Mouse (Mus musculus) heart, adult 2 months (tissue): Measurements from ENCODE around the gene Zfhx3. TPM values are rescaled to one million over a fixed set of nuclear protein-coding genes. Genes with fewer than 3 reads are reported as not detected.

Experiments
- DNase-seq, 2 experiments: peaks; one replicate each; pipeline ENCODE4 v3.0.0; 2021
- H3K27ac ChIP-seq: fragments of 200-600 bp; 2 replicates; pipeline ENCODE4 v1.8.1; 2022
- H3K27me3 ChIP-seq: fragments of 200-500 bp; 2 replicates; pipeline ENCODE4 v1.6.1; 2012; ENCODE audit warnings: mild to moderate bottlenecking, low read length, inconsistent platforms, mixed read lengths; ENCODE audit not compliant: control insufficient read depth, insufficient read depth
- H3K36me3 ChIP-seq: fragments of 200-500 bp; 2 replicates; pipeline ENCODE4 v1.6.1; 2012; ENCODE audit warnings: low read length, inconsistent platforms; ENCODE audit not compliant: control insufficient read depth, insufficient read depth
- H3K4me1 ChIP-seq: fragments of 200-500 bp; 2 replicates; pipeline ENCODE4 v1.6.1; 2011; ENCODE audit warnings: low read length; ENCODE audit not compliant: control insufficient read depth, insufficient read depth
- H3K4me3 ChIP-seq: fragments of 200-600 bp; 2 replicates; pipeline ENCODE4 v1.8.1; 2022
- H3K79me2 ChIP-seq: fragments of 200-500 bp; replicated peaks from 2 replicates; pipeline ENCODE4 v1.6.1; 2012; ENCODE audit warnings: mild to moderate bottlenecking, inconsistent platforms, low read length, moderate library complexity, mixed read lengths; ENCODE audit not compliant: control insufficient read depth, insufficient read depth
- H3K9ac ChIP-seq: fragments of 200-500 bp; 2 replicates; pipeline ENCODE4 v1.6.1; 2012; ENCODE audit warnings: low read depth, mild to moderate bottlenecking, control low read depth, inconsistent platforms, low read length, mixed read lengths
- CTCF ChIP-seq: fragments of 200-600 bp; IDR thresholded peaks from 2 replicates; pipeline ENCODE4 v1.8.1; 2022; ENCODE audit warnings: antibody characterized with exemption, mild to moderate bottlenecking, moderate library complexity
- EP300 ChIP-seq: fragments of 200-500 bp; IDR thresholded peaks from 2 replicates; pipeline ENCODE4 v1.6.1; 2011; ENCODE audit warnings: low read depth, low read length, control low read depth; ENCODE audit not compliant: insufficient read depth
- POLR2A ChIP-seq: fragments of 200-500 bp; IDR thresholded peaks from 2 replicates; pipeline ENCODE4 v1.6.1; 2011; ENCODE audit warnings: mild to moderate bottlenecking, low read depth, low read length, control low read depth; ENCODE audit not compliant: insufficient read depth
- WGBS: fragments of 180-500 bp; shearing (Covaris S2); methylation state at CpG from one replicate; pipeline ENCODE4 v1.1.7; 2018; 5-methylcytosine and 5-hydroxymethylcytosine counted together
- intact Hi-C: fragments of 180-260 bp; cut with DNase I; formaldehyde crosslinking; loops from one replicate; pipeline ENCODE4 v1.15.1; 2025
- polyA plus RNA-seq: library from polyadenylated mRNA; depleted of rRNA; stranded (reverse); fragments of >200 nt; gene quantifications from 2 replicates; pipeline ENCODE4 v1.2.3, GENCODE M21; 2012
- total RNA-seq, 2 experiments: library from RNA; stranded (reverse); gene quantifications; 2 replicates each; pipeline ENCODE4 v1.2.3; 2021

Zfhx3 gene
- total and polyA plus RNA-seq, 3 experiments: 1.8 to 8.3 (median 6.9) TPM

DNA sequence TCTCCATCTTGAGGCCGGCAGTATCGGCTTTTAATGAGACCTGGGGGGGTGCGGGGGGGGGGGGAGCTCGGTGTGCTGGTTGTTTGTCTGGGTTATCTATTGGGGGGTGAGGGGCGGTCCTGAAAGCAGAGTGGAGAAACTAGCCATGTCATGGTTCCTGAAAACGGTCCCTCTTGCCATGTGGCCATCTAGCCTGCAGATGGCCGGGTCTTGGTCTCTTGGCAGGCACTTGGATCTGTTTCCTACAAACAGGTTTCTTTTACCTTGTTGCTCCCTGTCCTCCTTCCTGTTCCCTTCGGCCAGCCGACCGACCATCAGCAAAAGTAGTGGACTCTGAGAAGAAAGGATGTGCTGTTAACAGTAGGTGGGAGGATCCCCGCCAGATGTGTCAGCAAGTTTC, 904.4 kb downstream of the Zfhx3 start:
- intact Hi-C loops: no loop called here
- DNase-seq: peak in 1 of 2 experiments; percentile 23
- TF ChIP-seq POLR2A (no peak), CTCF (no peak), EP300 (no peak)
- 52% methylated on average over 11 of the region's 11 CpGs for WGBS
- no peaks in the 10 kb centered on the region for H3K27me3 ChIP-seq
- no peak overlapping the region for H3K9ac ChIP-seq
- H3K4me3 ChIP-seq: no peak overlapping the region
- no peaks in the 10 kb centered on the region for H3K36me3 ChIP-seq
- H3K79me2 ChIP-seq: no peaks in the 10 kb centered on the region
- H3K4me1 ChIP-seq: peaks cover 5% of the 10 kb centered on the region
- H3K27ac ChIP-seq: no peak overlapping the region

- TF ChIP-seq POLR2A (no peak), EP300 (no peak), CTCF (no peak)
- peaks cover 5% of the 10 kb centered on the region for H3K4me1 ChIP-seq
- H3K4me3 ChIP-seq: no peak overlapping the region
- intact Hi-C loops: no loop called here
- no peaks in the 10 kb centered on the region for H3K79me2 ChIP-seq
- 40% methylated on average over 2 of the region's 2 CpGs for WGBS
- no peak overlapping the region for H3K9ac ChIP-seq
- no peak overlapping the region for H3K27ac ChIP-seq
- no peaks in the 10 kb centered on the region for H3K27me3 ChIP-seq
- DNase-seq: no peak
- H3K36me3 ChIP-seq: no peaks in the 10 kb centered on the region
Observed at GRCm38 (mm10) chr8:108847356-108847755, 904.9 kb downstream of the Zfhx3 start.

- Histone ChIP-seq H3K27ac (no peak overlapping the region), H3K79me2 (no peaks in the 10 kb centered on the region), H3K36me3 (no peaks in the 10 kb centered on the region), H3K27me3 (no peaks in the 10 kb centered on the region), H3K9ac (no peak overlapping the region), H3K4me1 (peaks cover 5% of the 10 kb centered on the region), H3K4me3 (no peak overlapping the region)
- intact Hi-C loops: no loop called here
- 60% methylated on average over 3 of the region's 3 CpGs for WGBS
- TF ChIP-seq CTCF (no peak), POLR2A (no peak), EP300 (no peak)
- DNase-seq: no peak
Observed at GRCm38 (mm10) chr8:108848484-108848883, 906.0 kb downstream of the Zfhx3 start.

- H3K79me2 ChIP-seq: no peaks in the 10 kb centered on the region
- H3K27ac ChIP-seq: no peak overlapping the region
- 92% methylated on average over 10 of the region's 10 CpGs for WGBS
- no peaks in the 10 kb centered on the region for H3K27me3 ChIP-seq
- H3K4me3 ChIP-seq: no peak overlapping the region
- H3K4me1 ChIP-seq: peaks cover 7% of the 10 kb centered on the region
- H3K36me3 ChIP-seq: no peaks in the 10 kb centered on the region
- DNase-seq: no peak
- intact Hi-C loops: loop anchor here (5.0 kb wide), 1 partner anchor 66 kb away; no protein-coding TSS in a partner anchor
- TF ChIP-seq EP300 (no peak), CTCF (no peak), POLR2A (no peak)
- H3K9ac ChIP-seq: no peak overlapping the region
Observed at GRCm38 (mm10) chr8:108853028-108853427, 910.6 kb downstream of the Zfhx3 start.

- TF ChIP-seq POLR2A: no peak
- no peak for TF ChIP-seq EP300
- TF ChIP-seq CTCF: no peak
- Histone ChIP-seq H3K36me3 (no peaks in the 10 kb centered on the region), H3K79me2 (no peaks in the 10 kb centered on the region), H3K27ac (no peak overlapping the region), H3K27me3 (no peaks in the 10 kb centered on the region), H3K9ac (no peak overlapping the region), H3K4me1 (peaks cover 9% of the 10 kb centered on the region), H3K4me3 (no peak overlapping the region)
- intact Hi-C loops: loop anchor here (5.0 kb wide), 1 partner anchor 67 kb away; no protein-coding TSS in a partner anchor
- WGBS: 53% methylated on average over 12 of the region's 12 CpGs
- DNase-seq: peak in 1 of 2 experiments; percentile 22
Observed at GRCm38 (mm10) chr8:108854444-108855102, 912.1 kb downstream of the Zfhx3 start.

DNA sequence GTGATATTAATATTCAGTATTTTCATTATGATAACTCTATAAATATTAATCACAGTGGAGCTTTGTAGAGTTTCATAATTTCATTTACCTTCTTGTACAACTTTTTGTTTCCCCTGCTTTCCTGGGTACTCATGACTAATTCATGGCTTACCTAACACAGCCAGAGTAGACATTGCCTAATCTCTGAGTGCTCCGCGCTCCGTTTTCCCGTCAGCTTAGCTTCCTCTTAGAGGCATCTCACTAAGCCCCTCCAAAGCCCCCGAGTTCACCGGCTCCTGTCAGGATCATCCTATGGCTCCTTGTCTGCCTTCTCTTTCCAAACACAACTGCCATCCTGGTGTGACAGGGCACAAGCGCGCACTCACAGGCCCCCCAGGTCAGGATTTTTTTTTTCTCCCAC, 916.6 kb downstream of the Zfhx3 start:
- Histone ChIP-seq H3K4me1 (peaks cover 15% of the 10 kb centered on the region), H3K27ac (no peak overlapping the region), H3K79me2 (no peaks in the 10 kb centered on the region), H3K27me3 (no peaks in the 10 kb centered on the region), H3K4me3 (no peak overlapping the region), H3K9ac (no peak overlapping the region), H3K36me3 (no peaks in the 10 kb centered on the region)
- no peak for DNase-seq
- TF ChIP-seq CTCF: no peak
- no peak for TF ChIP-seq POLR2A
- no peak for TF ChIP-seq EP300
- intact Hi-C loops: no loop called here
- WGBS: 90% methylated on average over 8 of the region's 8 CpGs
